22 mouse cellular contexts compared by ENCODE assay signal in the genomic region with DNA sequence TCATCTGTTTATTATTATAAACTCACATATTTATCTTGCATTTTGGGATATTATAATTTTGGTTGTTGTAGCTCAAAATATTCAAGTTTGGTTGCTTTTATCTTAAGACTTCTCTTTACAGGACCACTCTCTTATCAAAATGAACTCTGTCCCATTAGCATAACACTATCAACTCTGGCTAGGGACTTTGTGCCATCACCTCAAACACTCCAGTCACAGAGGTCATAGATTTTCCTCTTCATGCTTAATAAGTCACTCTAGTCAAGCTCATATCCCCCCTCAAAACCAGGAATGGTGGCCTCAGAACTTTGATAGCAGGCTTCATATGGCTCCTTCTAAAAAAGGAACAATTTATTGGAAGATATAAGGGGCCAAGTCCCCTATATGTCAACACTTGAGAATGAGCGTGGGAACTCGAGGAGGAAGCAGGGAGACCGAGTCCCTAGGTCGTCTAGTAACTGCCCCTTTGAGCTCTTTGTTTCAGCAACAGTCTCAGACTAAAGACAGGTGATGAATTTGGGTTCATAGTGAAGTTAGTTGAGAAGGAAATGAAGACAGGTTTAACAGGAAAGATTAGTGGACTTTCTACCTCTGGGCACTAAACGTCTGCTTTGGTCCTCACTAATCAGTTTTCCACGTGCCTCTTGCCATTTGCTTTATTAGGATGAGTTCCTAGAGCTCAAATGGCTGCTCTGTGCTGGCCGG.
"Had no signal": no experiment of that assay in that cellular context is flagged by ENCODE, and none has a peak within 500 bp of the region (broad histone marks: within the 10 kb centered on the region; RNA-seq: fewer than 3 reads in every experiment).

No protein-coding gene starts in this region.

- ATAC-seq: hindbrain, postnatal 0 days had no signal

- H3K36me3 ChIP-seq: heart, embryonic 10.5 days; heart, embryonic 12.5 days; hindbrain, embryonic 13.5 days; hindbrain, embryonic 15.5 days; limb, embryonic 10.5 days; limb, embryonic 12.5 days; liver, embryonic 13.5 days; liver, embryonic 15.5 days had no signal

- H3K4me2 ChIP-seq: heart, embryonic 12.5 days; hindbrain, embryonic 13.5 days; hindbrain, embryonic 15.5 days; limb, embryonic 12.5 days; liver, embryonic 13.5 days; liver, embryonic 15.5 days had no signal

- H3K27ac ChIP-seq: heart, embryonic 10.5 days; hindbrain, embryonic 13.5 days; hindbrain, embryonic 15.5 days; hindbrain, postnatal 0 days; layer of hippocampus, adult 2 months; left cerebral cortex, adult 2 months; limb, embryonic 10.5 days; limb, embryonic 12.5 days; liver, embryonic 13.5 days; liver, embryonic 15.5 days had no signal

- H3K4me1 ChIP-seq: heart, embryonic 10.5 days; heart, embryonic 12.5 days; hindbrain, embryonic 13.5 days; hindbrain, embryonic 15.5 days; limb, embryonic 10.5 days; limb, embryonic 12.5 days; liver, embryonic 13.5 days; liver, embryonic 15.5 days had no signal

- H3K9me3 ChIP-seq: heart, embryonic 10.5 days; heart, embryonic 12.5 days; hindbrain, embryonic 13.5 days; hindbrain, embryonic 15.5 days; limb, embryonic 10.5 days; limb, embryonic 12.5 days; liver, embryonic 13.5 days; liver, embryonic 15.5 days had no signal

- H3K9ac ChIP-seq: heart, embryonic 12.5 days; hindbrain, embryonic 13.5 days; hindbrain, embryonic 15.5 days; limb, embryonic 12.5 days; liver, embryonic 13.5 days; liver, embryonic 15.5 days had no signal

- H3K4me3 ChIP-seq: heart, embryonic 10.5 days; heart, embryonic 12.5 days; hindbrain, embryonic 13.5 days; hindbrain, embryonic 15.5 days; layer of hippocampus, adult 2 months; left cerebral cortex, adult 2 months; limb, embryonic 10.5 days; limb, embryonic 12.5 days; liver, embryonic 13.5 days; liver, embryonic 15.5 days had no signal

- H3K27me3 ChIP-seq: heart, embryonic 12.5 days; hindbrain, embryonic 13.5 days; hindbrain, embryonic 15.5 days; limb, embryonic 12.5 days; liver, embryonic 13.5 days; liver, embryonic 15.5 days had no signal

- DNase-seq: gastrocnemius, postnatal 14 days; gastrocnemius, postnatal 36 days; heart, adult 18-20 months; heart, postnatal 10 days; heart, postnatal 36 days; kidney, adult 18-20 months; kidney, adult 8-10 months; kidney, postnatal 10 days; kidney, postnatal 25 days; kidney, postnatal 4 days; liver; liver, embryonic 13.5 days had no signal
